Mouse (Mus musculus): ENCODE data around the gene Fbxl19. TPM values are rescaled to one million over a fixed set of nuclear protein-coding genes. Genes with fewer than 3 reads are reported as not detected.
A peak's percentile ranks its signal among the peaks of the same experiment; 100 is the strongest.

Fbxl19 gene
- total RNA-seq (2021), result 10 to 100 TPM; 12.3 to 18.5 TPM
- long read RNA-seq, experiment 1, partial matches to known transcripts, result 3 of 8 reads
- long read RNA-seq, experiment 1, other reads (novel, unspliced or antisense), result 4 of 8 reads
- long read RNA-seq, experiment 2, partial matches to known transcripts, result 1 of 10 reads
- long read RNA-seq, experiment 2, other reads (novel, unspliced or antisense), result 9 of 10 reads

DNA sequence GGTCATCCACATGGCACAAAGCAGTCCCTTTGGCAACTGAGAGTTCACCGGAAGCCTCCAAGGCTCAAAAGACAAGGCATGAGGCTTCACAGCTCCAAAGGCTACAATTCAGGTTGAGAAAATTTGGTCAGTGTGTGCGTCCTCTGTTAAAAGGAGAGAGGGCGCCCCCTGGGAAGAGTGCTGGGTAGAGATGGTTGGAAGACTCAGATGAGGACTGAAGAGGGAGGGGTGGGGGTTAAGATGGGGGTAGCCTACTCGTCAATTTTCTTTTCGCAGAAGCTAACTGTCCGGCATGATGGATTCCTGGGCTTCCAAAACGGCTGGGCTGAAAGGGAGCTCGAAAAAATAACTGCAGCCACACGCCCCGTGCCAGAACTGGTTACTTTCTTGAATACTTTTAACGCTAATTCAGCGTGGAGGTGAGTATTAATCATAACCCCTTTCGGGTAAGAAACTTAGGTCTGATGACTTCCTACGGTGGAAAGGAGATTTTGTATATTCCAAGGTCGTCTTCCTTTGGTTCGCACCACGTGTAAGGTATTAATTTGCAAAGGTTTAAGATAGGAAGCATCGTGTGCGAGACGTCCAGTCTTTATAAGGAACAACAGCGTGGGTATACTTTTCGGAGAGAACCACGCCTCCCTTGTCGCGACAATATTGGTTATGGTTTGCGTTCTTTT lies at the start of gene Fbxl19:
TSS of gene Fbxl19 (plus strand) at position 178 of the 680 bp plus-strand sequence.
- peak; percentile 86 for DNase-seq

DNA sequence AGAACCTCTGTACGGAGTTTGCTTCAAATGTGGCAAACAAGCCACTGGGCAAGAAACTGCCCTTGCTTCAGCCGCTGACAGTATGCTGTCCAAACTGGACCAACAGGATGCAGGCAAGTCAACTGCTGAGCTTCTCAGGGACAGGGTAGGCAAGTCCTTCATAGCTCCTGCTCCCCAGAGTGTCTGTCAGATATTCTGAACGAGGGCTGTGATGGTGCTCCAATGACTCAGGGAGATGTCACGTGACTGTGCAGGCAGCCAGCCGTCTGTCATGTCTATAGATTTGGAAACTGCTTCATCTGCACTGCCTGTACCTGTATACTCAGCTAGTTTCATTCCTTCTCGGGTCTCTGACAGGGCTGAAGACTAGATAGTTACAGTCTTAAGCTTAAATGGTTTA lies 45.4 kb upstream of the Fbxl19 start:
- peak; percentile 49 for DNase-seq

DNA sequence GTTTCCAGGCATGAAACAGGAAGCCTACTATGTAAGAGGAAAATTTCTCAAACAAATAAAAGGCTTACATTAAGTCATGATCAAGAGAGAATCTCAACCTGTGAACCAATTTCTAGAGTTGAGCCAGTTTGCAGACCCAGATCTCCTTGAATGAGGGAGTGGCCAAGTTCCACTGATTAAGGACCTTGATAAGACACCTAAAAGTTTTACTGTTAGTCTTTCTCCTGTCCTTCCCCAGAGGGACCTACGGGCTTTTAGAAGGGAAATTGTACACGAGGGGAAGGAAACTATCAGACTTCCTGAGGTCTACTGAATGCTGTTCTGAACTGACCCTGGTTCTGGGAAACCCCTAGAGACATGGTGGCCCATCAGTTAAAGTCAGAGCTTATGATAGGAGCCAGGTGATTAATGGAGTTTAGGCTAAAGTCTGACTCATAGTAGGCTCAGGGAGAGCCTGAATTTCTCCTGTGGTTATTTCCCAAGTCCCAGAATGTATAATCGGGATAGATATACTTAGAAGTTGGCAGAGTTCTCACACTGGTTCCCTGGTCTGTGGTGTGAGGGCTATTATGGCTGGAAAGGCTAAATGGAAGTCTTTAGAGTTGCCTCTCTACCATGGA lies 43.5 kb upstream of the Fbxl19 start:
- no peak for DNase-seq

DNA sequence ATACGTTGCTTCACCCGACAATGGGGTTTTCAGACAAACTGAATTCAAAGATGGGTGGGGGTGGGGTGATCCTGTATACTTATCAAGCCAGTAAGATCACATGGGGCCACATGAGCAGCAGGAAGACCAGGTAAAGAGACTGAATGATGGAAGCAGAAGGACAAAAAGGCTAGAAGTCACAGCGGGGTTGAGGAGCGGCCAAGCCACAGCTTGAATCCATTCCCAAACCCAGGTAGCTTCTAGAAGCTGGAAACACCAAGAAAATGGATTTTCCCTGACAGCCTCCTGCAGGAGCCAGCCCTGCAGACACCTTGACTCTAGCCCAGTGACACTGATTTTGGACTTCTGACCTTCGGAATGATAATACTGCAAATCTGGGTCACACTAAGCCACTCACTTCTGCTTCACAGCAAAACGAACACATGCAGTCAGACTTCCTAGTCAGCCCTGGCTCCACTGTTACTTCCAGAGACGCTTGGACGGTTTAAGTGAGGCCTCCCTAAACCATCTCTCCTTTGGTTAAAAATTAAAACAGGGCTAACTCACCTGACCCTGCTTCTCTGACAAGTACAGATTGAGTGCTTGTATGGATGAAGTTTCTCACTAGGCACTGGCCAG lies 40.7 kb upstream of the Fbxl19 start:
- DNase-seq, result no peak

DNA sequence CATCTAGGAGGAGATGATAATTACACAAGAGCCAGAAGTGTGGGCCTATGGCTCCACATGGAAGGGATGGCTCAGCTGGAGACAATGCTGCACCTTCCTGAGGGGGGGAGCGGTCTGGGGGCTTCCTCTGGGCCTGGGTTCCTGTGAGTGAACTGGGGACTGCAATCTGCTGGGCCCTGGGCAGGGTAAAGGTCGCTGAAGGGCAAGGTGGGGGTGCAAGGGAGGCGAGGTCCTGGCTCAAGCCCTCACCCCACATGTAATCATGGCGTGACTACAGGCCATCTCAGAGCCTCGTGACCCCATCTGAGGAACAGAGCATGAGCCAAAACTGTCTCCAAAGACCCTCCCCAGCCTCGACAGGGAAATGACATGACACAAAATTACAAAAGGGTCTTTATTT lies 39.7 kb upstream of the Fbxl19 start:
- no peak for DNase-seq

DNA sequence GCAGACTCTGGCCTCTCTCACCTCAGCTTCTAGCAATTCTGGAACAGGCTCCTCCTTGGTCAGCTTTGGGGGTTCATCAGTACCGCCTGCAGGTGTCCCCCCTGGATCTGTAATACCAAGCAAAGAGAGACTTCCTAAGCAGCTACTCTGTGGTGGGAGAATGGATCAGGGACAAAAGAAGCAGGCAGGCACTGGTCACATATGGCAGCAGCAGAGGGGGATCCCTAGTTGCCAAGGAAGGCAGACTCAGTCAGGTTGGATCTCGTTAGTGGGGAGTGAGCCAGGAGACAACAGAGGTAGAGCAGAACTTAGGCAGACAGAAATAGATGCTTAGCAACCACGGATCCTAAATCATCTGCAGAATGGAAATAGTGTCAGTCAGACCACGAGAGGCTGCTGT lies 38.6 kb upstream of the Fbxl19 start:
- no peak for DNase-seq

DNA sequence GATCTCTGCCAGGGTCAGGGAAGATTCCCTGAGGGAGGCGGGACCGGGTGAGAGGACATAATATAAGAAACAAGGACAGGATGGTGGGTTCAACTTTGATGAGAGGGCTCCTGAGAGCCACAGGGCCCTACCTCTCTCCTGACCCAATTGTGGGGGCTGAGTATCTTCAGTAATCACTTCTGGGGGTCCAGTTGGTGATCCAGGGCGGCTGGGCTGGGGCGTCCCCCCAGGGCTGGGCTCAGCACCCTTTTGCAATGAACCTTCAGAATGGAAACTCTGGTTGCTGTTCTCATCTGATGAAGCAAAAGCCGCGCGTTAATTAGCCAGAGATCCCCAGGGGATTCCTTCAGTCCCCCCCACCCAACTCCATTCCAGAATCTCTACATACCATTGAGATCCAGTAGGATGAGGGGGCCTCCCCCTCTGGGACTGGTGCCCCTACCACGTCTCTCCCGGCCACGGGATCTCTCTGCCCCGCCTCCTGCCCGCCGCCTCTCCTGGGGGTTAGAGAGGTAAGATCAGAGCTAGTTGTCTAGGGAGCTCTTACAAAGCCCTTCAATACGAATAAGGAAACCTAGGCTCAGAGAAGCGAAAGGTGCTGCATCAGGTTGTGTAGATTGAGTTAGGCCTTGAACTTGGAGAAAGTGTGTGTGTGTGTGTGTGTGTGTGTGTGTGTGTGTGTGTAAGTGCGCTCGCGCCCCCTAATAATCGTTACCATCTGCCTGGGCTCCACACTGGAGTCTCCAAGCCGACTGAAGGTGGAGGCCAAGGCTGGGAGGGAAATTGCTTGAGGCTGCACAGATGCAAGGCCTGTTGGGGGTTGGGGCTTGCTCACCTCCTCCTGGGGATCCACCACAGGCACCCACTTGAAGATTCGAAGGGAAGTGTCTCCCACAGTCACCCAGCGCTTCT lies 37.0 kb upstream of the Fbxl19 start:
- peak; percentile 44 for DNase-seq

DNA sequence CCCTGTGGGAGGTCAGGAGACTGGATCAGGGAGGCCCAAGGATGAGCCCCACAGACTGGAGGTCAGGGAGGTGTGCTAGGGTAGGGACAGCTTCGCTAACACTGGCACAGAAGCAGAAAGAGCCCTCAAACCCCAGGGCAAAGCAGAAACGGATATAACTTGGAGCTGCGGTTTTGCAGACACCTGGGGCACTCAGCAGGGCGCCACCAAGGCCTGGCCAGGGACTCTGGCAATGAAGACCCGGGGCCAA lies 36.5 kb upstream of the Fbxl19 start:
- DNase-seq, result no peak

DNA sequence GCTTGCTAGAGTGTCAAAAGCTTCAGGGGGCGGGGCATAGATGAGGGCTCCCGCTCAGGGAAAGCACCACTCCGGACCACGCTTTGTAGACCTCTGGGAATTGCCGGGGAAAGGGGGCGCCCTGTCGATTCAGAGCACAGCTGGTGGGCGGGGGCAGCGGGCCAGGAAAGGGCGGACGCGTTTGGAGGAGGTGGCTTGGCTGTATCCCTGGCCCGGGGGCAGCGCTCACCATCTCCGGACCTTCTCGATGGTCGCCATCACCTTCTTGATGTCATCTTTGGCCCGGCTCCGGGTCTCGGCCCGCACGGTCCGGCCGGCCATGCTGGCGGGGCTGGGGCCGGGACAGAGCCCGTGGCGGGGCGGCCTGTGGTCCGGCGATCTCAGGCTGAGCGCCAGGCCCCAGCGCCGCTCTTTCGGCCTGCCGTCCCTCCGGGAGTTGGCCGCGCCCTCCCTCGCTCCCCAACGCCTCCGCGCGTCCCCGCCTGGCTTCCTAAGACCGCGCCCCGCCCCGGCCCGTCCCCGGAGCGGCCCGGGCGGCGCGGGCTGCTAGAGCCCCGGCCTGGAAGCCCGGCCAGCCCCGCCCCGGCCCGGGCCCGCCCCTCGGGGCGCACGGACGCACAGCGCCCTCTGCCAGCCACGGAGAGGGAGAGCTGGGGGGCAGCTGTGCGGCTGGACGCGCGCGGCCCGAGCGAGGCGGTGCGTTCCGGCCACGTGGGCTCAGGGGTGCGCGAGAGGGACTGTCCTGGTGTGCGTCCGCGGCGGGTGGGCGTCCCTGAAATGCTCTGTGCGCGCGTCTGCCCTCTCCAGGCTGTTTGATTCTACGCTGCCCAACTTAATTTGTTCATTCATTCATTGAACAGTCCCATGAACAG lies 35.9 kb upstream of the Fbxl19 start, which contains the start of gene Bcl7c:
TSS of gene Bcl7c (minus strand) at position 727 of the 872 bp plus-strand sequence.
- DNase-seq, result peak; percentile 94

DNA sequence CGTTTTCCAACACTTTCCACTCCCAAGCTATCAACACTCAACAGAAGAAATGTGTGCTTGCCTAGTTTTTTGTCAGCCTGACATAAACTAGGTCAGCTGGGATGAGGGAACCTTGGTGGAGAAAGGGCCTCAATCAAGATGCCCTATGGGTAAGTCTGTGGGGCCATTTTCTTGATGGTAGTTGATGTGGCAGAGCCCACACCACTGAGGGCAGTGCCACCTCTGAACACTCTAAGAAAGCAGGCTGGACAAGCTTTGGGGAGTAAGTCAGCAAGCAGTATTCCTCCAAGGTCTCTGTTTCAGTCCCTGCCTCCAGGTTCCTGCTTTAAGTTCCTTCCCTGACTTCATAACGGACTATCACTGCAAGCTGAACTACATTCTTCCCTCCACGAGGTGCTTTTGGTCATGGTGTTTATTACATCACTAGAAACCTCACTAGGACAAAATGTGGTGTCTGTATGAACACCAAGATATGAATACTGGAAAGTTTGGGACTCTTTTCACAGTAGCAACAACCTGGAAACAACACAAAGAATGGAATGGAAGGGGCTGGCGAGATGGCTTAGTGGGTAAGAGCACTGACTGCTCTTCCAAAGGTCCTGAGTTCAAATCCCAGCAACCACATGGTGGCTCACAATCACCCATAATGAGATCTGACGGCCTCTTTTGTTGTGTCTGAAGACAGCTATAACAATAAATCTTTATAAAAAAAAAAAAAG lies 34.9 kb upstream of the Fbxl19 start:
- no peak for DNase-seq

DNA sequence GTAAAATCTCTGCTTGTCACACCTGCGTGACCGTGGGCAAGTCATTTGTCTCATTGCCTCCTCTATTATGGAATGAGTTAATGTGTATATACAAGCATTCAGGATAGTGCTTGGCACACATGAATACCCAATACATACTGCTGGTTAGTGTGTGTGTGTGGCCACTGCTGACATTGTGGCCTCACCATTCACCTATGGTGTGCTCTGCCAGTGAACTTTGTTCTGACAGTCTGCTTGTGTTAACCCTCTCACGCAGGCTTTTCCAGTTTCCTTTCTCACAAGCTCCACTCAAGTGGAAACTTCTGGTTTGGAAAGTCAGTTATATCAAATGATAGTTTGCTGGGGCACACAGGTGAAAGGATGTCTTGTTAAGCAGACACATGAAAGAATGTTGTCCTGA lies 33.3 kb upstream of the Fbxl19 start:
- no peak for DNase-seq

DNA sequence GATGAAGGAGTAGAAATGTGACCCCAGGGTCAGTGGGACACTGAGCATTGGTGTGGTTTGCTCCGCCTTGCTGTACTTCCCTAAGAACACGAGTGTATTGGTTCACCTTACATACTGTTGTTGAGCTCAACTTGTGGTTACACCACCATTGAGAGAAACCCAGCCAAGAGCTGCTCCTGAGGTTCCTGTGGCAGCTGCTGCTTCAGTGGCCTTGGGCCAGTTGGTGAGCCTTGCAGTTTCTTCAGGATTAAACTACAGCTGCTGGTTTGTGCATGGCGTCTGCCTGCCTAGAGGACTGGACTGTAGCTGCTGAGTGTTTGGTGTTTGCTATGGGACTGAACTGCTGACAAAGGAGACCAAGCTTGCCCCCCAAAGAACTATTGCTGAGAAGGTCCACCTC lies 32.9 kb upstream of the Fbxl19 start:
- peak; percentile 40 for DNase-seq

DNA sequence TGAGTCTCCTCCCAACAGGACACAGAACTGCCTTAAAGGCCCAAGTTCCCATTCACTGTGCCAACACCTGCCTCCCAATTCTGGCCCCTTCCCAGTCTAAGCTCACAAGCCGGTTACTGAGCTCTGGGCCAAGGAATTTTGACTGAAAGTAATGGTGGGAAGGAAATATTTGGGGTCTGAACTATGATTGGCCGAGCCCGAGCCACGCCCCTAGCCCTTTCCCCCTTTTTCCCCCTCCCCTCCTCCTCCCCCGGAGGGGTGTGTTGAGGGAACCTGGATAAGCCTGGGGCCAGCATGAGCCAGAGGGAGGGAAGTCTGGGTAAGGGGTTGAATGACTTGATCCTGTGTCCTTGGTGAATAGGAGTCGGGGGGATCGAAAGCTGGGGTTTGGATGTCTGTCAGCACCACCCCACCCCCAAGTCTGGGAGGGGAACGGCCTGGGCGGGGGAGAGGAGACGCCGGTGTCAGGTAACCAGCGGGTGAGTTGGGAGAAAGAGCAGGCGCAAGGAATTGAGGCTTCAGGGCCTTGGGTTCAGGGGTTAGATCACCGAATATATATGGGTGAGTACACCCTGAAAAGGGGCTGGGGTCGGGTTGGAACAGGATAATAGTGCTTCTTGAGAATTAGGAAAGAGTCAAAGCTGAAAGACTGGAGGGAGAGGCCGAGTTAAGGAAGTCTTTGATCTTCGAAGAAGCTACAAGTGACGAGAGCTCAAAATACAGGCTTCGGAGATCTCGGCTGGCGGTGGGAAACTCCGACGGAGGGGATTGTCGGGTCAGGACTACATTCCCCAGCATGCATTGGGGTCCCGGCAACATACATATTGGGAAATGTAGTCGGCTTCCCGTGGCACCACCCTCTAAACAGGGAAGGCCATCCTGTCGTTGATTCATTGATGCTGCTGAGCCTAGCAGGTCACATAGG lies 31.6 kb upstream of the Fbxl19 start, which contains the start of gene Ctf1:
TSS of gene Ctf1 (plus strand) at position 276 of the 925 bp plus-strand sequence.
- DNase-seq, result peak; percentile 85

DNA sequence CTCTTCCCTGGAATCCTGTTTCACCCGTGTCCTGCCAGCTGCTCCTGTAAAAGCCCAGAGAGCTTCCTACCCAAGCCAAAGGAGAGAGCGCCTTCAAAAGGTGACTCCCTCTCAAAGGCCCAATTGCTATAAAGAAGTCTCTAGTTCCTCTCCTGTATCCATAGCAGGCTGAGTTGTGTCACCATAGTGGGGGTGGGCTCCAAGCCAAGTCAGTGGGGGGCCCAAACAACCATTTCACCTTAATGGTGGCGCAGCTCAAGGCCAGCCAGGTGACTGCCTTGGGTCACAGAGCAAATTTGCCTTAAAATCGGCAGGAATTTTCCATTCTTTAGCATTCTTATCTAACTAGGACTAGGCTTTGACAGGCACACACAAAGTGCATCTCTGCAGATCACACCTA lies 29.5 kb upstream of the Fbxl19 start:
- DNase-seq, result no peak

DNA sequence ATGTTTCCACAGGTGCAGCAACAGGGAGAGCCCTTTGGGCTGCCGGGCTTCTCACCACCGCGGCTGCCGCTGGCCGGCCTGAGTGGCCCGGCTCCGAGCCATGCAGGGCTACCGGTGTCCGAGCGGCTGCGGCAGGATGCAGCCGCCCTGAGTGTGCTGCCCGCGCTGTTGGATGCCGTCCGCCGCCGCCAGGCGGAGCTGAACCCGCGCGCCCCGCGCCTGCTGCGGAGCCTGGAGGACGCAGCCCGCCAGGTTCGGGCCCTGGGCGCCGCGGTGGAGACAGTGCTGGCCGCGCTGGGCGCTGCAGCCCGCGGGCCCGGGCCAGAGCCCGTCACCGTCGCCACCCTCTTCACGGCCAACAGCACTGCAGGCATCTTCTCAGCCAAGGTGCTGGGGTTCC lies 27.4 kb upstream of the Fbxl19 start:
- DNase-seq, result peak; percentile 86

DNA sequence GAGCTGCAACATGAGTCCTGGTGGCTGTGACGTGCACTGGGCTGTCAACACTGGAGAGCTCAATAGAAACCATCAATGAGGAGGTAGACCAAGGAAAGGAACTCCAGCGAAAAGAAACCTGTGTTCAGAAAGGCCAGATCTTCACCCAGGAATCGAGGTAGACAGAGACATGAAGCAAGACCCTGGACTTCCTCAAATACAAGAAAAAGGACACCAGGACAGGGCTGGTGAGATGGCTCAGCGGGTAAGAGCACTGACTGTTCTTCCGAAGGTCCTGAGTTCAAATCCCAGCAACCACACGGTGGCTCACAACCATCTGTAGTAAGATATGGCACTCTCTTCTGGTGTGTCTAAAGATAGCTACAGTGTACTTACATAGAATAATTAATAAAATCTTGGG lies 26.0 kb upstream of the Fbxl19 start:
- no peak for DNase-seq

DNA sequence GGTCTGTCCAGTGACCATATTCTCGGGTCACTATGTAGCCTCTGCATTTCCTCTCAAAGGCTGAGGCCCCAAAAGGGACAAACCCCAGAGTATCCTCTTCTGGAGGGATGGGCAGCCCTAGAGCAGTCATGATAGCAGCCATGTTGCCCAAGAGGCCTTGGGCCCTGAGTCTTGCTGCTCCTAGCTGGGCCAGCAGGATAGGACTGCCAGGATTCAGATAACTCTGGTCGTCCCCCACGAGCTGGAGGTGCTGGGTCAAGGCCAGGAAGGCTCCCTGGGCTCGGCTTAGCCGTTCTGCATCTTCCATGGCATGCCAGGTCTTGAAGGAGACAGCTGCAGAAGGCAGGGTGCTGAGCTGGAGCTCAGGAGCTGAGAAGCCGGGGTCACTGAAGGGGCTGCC lies 25.1 kb upstream of the Fbxl19 start:
- peak; percentile 26 for DNase-seq

DNA sequence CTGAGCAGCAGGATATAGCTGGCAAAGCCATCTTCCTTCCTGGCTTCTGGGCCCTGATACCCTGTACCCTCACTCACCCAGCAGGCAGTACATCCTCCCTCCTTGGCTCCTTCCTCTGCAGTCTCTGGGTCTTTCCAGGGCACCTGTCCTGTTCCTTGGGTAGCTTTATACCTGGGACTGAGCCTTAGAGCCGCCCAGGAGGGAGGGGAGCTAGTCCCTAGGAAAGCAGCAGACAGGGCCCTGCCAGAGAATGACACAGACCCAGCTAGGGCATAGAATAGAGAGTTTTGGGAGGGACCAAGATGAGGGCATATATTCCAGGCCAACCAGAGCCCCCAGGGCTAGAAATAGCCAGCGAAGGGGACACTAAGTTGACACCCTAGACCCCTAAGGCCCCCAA lies 18.9 kb upstream of the Fbxl19 start:
- no peak for DNase-seq

DNA sequence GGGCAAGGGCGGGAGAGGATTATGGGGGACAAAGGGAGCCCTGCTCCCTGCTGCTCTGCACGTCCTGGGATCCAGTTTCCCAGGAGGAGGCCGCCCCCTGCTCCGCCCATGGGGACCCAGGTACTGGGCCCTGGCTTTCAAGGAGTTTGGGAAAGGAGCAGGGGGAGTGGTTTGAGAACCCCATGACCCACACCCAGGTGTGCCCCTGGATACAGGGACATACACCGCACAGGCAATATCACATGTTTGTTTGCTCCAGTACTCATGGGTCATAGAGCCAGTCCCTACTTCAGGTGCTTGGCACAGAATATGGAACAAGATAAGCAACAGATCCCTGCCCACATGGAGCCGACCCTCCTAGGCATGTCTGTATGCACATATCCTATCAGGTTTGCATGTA lies 18.4 kb upstream of the Fbxl19 start:
- no peak for DNase-seq

DNA sequence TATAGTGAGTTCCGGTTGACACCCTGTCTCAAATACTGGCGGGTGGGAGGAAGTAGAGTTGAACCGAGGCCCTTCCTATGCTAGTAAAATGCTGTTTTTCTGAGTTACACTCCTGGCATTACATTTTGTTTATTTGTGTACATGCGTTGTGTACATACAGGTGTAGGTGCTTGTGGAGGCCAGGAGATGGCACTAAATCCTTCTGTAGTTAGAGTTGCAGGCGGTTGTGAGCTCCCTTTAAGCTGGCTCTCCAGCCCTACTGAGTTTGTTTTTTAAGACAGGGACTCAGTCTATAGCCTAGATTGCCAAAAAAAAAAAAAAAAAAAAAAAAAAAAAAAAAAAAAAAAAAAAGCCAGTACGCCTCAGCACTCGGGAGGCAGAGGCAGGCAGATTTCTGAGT lies 16.4 kb upstream of the Fbxl19 start:
- no peak for DNase-seq
